Mouse (Mus musculus) frontal cortex, adult (tissue): Measurements from ENCODE around the gene Acy3.
"Not testable (repeated sequence)": the region's sequence is repeated elsewhere in the genome, so short reads cannot be mapped to it uniquely, and the experiment has no call there.

Experiments
- ATAC-seq: cut with Nextera tagmentation; 2 replicates; pipeline ENCODE4 v1.9.2; 2017; ENCODE audit warnings: mild to moderate bottlenecking, moderate library complexity, mixed read lengths; ENCODE audit not compliant: low TSS enrichment

Acy3 gene

GRCm38 (mm10) chr19:3974608-3975007, 11.8 kb upstream of the Acy3 start:
- ATAC-seq = not testable (repeated sequence)

GRCm38 (mm10) chr19:3975866-3976265, 10.5 kb upstream of the Acy3 start:
- no peak for ATAC-seq

GRCm38 (mm10) chr19:3980309-3980708, 6.1 kb upstream of the Acy3 start:
- ATAC-seq = peak; percentile 85

- ATAC-seq = no peak
Measured at GRCm38 (mm10) chr19:3980917-3981316, 5.5 kb upstream of the Acy3 start.

- no peak for ATAC-seq
Measured at GRCm38 (mm10) chr19:3983527-3984200, 2.7 kb upstream of the Acy3 start.

DNA sequence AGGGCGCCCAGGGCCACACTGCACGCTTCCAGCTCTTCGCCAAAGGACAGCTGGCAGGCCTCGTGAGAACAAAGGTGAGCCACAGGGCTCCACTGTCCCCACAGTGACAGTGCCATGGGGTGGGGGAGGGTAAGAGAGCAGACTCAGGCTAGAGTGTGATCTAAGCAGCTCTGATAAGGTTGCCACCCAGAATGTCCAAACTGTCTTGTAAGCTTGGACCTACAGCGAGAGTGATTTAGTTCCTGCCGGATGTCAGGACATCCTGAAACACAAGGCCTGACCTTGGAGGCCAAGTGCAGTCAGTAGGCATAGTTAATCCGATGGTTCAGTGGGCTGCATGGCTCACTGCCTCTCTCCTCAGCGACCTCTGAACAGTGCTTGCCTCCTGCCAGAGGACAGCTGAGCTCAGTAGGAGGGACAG, 1.1 kb upstream of the Acy3 start:
- no peak for ATAC-seq

DNA sequence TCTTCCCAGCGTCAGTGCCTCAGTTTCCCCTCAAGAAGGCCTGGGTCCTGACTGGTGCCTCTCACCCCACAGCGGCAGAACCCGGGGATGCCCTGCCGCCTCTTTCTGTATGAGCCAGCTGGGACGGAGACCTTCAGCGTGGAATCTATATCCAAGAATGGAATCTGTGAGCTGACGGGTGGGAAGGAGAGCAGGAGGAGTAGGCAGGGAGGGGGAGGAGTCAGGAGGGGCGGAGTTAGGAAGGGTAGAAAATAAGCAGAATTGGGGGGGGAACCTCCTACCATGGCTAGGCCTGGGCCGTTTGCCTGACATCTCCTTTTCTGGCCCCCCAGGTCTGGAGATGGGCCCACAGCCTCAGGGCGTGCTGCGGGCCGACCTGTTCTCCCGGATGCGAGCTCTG, 1.7 kb downstream of the Acy3 start:
- ATAC-seq = no peak

- no peak for ATAC-seq
Measured at GRCm38 (mm10) chr19:3988750-3989149, 2.4 kb downstream of the Acy3 start.

DNA sequence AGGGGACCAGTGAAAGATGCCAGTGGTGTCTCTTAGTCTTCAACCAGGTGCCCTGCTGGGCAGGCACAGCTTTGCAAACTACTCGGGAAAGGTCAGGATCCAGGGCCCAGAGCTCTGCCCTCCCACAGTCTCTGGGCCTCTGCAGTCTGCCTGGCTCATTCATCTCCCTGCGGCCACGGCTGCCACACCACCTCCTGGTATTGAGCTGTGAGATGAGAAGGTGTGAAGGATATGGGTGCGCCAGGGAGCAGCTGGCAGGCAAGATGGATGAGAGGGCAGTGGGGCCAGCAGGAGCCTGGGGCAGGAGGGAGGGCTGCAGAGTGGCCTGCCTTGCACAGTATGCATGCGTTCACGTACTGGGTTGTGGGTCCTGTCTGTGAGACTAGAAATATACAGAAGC, 4.4 kb downstream of the Acy3 start:
- ATAC-seq = no peak

- no peak for ATAC-seq
Measured at GRCm38 (mm10) chr19:3991562-3991961, 5.2 kb downstream of the Acy3 start.

DNA sequence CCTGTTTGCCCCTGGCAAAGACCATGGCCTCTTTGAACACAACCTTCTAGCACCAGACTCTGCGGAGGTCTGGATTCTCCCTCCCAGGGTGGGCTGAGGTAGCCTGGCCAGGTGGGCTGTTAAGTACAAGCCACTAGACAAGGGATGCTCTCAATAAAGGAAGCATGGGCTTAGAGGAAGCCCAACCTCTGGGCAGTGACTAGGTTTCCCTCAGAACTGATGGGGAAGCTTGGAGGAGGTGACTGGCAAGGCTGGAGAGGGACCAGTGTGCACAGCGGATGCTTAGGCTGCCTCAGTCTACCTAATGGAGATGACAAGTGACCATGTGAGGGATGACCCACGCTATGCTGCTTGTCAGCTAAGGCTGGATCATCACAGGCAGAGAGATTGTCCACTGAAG, 5.6 kb downstream of the Acy3 start:
- ATAC-seq = no peak

- ATAC-seq = no peak
Measured at GRCm38 (mm10) chr19:3992416-3992815, 6.0 kb downstream of the Acy3 start, which contains the start of gene Tbx10. Gene Tbx10 (plus strand): TSS chr19:3992752.

DNA sequence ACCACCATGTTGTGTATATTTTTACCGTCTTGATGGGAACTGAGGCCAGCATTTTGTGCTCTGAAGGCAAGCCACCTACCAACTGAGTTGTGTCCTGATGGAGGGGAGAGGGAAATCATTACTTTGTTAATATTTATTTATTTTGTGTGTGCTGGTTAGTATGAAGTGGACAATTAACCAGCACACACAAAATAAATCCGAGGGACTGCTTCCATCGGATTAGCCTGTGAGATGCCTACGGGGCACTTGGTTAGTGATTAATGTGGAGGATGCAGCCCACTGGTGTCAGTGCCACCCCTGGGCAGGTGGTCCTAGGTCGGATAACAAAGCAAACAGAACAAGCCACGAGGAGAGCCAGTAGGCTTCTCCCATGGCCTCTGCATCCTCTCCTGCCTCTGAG, 8.6 kb downstream of the Acy3 start:
- no peak for ATAC-seq

DNA sequence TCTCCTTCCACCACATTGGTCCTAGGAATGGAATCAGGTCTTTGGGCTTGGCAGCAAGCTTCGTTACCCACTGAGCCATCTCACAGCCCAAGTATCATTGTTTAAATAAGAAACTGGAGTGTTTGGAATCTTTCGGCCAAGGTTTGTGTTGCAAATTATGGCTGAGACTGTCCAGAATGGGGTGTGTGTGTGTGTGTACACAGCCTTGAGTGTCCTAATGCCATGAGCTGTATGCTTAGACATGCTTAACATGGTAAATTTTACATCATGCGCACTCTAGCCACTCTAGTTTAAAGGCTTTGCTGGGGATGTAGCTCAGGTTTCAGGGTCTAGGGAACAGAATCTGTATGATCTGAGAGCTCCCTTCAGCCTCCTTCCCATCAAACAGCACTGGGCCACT, 9.1 kb downstream of the Acy3 start:
- ATAC-seq = no peak

DNA sequence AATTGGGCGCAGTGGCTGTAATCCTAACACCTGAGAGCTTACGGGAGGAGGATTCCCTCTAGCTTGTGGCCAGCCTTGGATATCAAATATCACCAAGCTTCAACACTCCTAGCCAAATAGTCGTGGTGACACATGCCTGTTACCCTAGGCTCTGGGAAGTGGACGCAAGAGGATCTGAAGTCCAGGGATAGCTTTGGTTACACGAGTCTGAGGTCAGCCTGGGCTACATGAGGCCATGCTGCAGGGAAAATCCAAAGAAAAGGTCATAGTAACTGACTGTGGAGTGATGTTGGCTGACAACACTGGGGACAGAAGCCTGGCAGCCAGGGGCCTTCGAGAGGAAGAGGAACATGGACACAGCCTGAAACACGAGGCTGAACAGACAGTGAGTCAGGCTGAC, 9.7 kb downstream of the Acy3 start:
- no peak for ATAC-seq

- no peak for ATAC-seq
Measured at GRCm38 (mm10) chr19:3996747-3997146, 10.4 kb downstream of the Acy3 start.

DNA sequence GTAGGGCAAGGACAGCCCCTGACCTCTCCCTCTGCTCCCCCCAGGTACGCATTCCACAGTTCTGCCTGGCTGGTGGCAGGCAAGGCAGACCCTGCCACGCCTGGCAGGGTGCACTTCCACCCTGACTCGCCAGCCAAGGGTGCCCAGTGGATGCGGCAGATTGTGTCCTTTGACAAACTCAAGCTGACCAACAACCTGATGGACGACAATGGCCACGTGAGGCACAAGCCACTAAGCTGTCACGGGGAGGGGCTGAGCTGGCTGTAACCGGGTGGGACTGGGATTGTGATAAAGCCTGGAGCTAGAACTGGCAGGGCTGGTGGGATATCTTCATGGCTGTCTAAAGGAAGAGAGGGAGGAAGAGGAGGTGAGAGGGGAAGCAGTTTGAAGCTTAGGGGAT, 10.9 kb downstream of the Acy3 start:
- ATAC-seq = no peak

DNA sequence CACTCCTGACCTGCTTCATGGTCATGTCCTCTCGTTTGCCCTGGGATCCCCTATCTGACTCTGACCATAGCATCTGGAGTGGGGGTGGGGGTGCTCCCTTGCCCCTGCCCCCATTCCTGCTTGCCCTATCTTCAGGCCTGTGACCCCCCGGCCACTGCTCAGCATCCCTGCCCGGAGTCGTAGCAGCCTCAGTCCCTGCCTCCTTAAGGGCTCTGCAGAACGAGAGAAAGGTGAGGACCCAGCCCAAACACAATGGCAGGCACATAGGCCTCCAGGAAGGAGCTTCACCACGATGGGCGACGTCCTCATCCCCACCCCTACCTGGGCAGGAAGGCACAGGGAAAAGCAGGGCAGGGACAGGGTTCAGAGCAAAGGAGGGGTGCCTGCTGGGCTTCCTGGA, 12.0 kb downstream of the Acy3 start:
- no peak for ATAC-seq

GRCm38 (mm10) chr19:3999121-3999730, 12.9 kb downstream of the Acy3 start:
- no peak for ATAC-seq

GRCm38 (mm10) chr19:4000119-4000900, 13.9 kb downstream of the Acy3 start, which contains the start of the genes Nudt8 and Gm49405:
Gene Nudt8 (plus strand): TSS chr19:4000580.
Gene Gm49405 (plus strand): TSS chr19:4000626.
- ATAC-seq = peak; percentile 92

GRCm38 (mm10) chr19:4000949-4001525, 14.7 kb downstream of the Acy3 start:
- peak; percentile 7; the same call in 1 of the 2 replicates for ATAC-seq

- ATAC-seq = no peak
Measured at GRCm38 (mm10) chr19:4001752-4002151, 15.4 kb downstream of the Acy3 start.
